Mouse (Mus musculus): ENCODE results near the gene Ltk.
A peak's percentile ranks its signal among the peaks of the same experiment; 100 is the strongest.

The Ltk gene

DNA sequence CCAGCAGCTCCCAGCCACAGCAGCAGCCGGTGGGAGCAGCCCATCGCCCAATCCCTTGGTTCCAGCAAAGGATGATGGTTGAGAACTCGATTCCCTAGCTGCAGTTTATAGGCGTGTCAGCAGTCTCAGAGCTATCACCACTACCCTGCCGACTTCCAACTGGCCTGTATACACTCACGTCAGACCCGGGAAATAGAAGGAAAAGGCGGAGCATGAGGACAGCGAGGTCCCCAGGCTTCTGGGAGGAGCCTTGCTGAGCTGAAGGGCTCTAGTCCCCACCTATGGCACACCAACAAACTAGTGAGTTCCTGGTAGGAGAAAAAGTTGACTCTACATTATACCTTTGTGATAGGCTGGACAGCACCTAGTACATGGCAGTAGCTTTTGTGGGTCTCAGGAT, at the start of gene Ltk:
Ltk (minus strand) TSS at position 181 of the 400 bp plus-strand sequence.
- DNase-seq: no peak

DNA sequence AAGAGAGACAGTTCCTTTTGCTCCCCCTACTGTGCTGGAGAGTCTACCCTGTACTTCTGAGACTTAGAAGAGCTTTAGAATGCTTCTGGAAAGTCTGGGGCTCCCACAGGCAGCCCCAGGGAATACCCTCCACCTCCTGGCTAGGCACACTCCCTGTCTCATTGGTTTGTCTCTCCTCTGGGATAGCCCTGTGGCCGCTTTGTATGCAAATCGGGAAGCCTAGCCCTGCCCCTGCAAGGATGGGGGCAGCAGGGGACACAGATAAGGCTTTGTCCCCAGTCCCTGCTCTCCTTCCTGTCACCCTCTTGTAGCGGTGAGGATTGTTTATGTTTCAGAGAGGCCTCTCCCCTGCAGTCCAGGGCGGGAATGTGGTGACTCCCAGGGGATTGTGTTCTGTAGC, 48.6 kb upstream of the Ltk start:
- no peak for DNase-seq

DNA sequence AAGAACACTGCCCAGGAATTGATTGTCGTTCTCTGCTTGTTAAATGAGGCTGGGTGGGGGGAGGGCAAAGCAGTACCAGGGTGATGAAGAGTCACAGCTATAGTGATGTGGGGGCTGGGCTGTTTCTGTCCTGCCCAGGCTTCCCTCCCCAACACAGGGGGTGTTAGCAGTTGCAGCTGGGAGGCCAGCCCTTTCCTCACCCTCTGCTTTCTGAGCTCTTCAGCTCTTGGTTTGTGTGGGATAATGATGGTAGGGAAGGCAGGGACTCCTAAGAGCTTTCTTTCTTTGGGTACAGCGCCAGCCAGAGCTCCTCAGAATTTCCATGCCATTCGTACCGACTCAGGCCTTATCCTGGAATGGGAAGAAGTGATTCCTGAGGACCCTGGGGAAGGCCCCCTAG, 48.2 kb upstream of the Ltk start:
- DNase-seq: no peak

- no peak for DNase-seq
Measured at GRCm38 (mm10) chr2:119805536-119805935, 45.3 kb upstream of the Ltk start.

GRCm38 (mm10) chr2:119804776-119805175, 44.5 kb upstream of the Ltk start:
- no peak for DNase-seq

- no peak for DNase-seq
Measured at GRCm38 (mm10) chr2:119804275-119804628, 44.0 kb upstream of the Ltk start.

- DNase-seq: no peak
Measured at GRCm38 (mm10) chr2:119803618-119804274, 43.5 kb upstream of the Ltk start.

DNA sequence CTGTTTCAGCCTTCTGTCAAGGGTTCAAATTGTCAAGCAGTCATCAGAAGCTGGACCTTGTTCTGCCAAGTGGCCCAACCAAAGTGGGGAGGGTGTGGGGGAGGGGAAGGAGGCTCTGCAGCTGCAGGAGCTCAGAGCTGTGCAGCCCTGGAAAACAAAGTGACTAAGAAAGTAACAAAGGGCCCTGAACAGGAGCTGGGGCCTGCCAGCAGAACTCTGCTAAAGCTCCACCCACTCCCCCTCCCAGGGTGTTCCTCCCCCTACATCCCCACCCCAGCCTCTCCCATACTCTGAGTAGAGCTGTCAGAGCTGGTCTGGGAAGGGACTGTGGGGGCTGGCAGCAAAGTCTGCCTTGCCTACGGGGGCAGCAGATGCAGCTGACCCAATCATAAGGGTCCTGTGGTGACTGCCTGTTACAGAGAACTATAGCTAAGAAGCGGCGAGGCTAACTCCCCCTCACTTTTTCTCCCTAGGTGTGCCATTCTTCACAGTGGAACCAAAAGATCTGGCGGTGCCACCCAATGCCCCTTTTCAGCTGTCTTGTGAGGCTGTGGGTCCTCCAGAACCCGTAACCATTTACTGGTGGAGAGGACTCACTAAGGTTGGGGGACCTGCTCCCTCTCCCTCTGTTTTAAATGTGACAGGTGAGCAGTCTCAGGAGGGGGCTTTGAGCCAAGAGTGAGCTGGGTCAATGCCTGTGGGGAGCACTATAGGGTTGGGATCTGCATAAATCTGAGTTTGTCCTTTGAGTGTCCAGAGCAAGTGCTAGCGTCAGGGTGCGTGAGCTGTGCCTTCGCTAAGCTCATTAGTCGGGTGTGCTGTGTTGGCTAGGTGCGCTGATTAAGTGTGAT, 42.8 kb upstream of the Ltk start:
- no peak for DNase-seq

DNA sequence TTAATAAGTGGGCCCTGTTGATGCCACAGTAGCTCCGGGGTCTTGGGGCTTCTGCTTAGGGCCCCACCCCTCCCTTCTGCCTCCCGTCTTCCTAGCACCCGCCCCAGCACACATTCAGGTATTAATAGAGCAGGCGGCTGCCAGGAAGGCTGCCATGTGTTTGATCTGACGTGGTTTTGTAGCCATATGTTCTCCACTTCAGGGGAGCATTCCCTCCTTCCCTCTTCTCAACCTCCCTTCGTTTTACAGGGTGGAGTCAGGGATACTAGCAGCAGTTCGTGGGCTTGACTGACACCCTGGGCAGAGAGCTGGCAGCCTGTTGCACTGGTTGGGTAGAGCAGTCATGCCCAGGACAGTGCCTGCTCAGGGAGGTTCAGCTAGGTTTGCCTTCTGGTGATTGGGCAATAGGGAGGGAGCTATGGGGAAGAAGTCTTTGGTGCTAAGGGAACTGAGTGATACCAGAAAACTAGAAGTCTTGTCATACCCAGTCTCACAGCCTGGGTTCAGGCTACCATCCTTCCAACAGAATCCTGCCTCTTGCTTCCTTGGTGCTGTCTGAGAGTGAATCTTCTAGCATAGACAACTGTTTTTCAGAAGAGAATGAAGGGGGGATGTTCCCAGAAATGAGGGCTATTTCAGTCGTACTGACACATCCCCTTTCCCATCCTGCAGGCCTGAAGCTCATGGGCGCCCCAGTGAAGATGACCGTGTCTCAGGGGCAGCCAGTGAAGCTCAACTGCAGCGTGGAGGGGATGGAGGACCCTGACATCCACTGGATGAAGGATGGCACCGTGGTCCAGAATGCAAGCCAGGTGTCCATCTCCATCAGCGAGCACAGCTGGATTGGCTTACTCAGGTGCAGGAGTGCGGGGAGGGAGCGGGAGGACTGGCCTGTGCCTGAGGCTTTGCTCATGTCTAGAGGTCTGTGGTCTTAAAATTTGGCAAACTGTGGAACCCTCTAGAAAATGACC, 40.9 kb upstream of the Ltk start:
- no peak for DNase-seq

DNA sequence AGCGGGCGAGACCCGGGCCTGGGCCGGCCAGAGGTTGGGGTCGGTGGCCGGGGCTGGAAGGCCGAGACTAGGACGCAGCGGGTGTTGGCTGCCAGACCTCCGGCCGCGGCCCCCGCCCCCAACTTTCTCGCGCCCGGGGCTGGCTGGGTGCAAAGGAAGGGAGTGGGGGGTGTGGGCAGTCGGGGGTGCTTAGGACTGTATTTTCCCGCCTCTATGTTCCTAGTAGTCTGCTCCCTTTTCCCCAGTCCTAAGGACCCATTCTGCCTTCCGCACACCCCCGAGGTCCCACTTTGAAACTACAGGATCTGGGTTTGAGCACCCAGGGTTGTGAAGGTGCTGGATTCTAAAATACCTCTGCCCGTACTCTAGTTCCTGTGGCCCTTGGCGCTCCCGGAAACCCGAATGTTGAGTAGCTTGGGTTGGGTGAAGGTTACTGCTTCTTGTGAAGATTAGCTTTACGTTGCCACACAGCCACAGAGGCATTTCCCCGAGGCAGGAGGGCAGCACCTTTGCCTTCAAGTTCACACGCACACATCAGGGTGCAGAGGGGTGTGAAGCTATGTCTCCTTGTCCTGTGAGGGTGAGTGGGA, 39.8 kb upstream of the Ltk start:
- DNase-seq: no peak

GRCm38 (mm10) chr2:119799181-119799960, 39.1 kb upstream of the Ltk start:
- DNase-seq: peak; percentile 50

DNA sequence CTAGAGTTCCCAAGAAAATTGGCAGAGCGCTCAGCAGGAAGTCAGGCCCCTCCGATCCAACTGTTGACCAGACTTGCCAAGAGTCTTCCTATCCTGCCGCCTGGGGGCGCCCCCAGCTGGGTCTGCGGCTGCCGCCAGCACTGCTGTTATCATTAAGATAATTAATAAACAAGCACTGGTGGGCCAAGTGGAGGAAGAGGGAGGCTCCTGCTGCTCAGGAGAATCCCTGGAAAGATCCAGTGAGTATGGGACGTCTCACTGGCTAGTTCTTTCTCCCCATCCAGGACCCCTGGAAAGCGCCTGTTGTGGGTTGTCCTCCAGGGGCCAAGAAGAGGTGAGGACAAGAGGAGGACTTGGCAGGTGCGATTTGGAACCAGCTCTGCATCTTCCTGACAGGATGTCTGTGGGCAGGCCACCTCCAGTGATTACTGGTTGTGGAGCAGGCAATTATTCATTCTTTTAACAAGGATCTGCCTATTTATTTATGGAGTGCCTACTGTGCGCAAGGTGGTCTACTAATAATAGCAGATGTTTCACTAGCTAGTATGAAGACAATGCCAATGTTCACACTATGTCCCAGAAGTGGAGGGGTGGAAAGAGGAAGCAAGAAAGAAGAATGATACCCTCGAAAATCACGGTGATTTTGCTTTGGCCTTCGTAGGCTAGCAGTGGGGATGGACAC, 38.2 kb upstream of the Ltk start:
- DNase-seq: peak; percentile 59

DNA sequence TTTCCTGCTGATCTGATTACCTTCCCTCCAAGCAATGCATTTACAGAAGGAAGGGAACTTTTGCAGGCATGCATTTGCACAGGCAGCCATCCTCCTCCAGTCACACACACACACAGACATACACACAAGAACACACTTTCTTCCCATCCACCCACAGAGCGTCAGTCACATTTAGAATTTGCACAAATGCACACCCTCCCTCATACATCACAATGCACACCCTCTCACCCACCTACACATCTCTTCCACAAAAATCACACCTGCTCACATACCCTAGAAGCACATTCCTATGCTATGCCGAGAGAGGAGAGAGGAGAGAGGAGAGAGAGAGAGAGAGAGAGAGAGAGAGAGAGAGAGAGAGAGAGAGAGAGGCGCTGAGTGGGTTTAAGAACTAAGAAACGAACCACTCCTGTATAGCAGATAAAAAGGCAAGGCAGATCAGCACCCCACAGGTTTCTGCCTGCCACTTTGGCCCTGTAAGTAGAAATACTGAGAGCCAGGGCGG, 37.1 kb upstream of the Ltk start, which contains the start of gene Tyro3:
Tyro3 (plus strand) TSS at position 455 of the 505 bp plus-strand sequence.
- no peak for DNase-seq

DNA sequence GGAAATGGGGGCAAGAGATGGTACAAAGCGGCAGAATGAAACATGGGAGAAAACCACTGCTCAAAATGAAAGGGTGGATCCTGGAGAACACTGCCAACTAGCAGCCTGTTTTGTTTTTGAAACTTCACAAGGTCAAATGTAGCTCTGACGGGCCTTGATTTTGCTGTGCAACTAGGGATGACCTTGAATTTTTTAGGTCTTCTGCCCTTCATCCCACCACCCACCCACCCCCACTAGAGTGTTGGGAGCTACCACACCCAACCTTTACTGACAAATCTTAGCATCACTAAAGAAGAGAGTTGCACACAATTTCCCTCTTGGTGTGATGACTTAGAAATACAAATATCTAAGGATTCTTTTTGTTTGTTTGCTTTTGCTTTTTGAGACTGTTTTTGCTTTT, 29.8 kb upstream of the Ltk start:
- no peak for DNase-seq

- DNase-seq: peak; percentile 86
Measured at GRCm38 (mm10) chr2:119787206-119787883, 27.1 kb upstream of the Ltk start, which contains the start of gene Rpap1. TSS of gene Rpap1 (minus strand) at chr2:119787537.

- no peak for DNase-seq
Measured at GRCm38 (mm10) chr2:119767246-119767645, 7.0 kb upstream of the Ltk start.

- DNase-seq: no peak
Measured at GRCm38 (mm10) chr2:119763924-119764323, 3.7 kb upstream of the Ltk start.

DNA sequence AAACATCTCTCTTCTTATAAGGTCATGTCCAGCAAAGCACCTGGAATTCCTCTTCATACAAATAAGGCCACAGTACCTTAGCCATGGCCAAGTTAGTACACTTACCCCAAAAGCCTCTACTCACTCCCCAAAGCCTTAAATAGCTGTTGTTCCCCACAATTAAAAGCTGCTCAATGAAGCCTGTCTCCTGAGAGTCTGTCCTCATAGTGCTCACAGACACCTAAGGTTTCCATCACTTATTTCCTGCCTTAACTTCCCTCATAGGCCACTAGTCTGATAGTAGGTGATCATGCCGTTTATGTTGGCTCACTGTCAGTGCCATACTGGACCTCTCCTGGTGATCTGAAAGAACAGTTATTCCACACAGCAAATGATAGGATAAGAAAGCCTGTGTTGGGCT, 2.0 kb upstream of the Ltk start:
- DNase-seq: no peak

DNA sequence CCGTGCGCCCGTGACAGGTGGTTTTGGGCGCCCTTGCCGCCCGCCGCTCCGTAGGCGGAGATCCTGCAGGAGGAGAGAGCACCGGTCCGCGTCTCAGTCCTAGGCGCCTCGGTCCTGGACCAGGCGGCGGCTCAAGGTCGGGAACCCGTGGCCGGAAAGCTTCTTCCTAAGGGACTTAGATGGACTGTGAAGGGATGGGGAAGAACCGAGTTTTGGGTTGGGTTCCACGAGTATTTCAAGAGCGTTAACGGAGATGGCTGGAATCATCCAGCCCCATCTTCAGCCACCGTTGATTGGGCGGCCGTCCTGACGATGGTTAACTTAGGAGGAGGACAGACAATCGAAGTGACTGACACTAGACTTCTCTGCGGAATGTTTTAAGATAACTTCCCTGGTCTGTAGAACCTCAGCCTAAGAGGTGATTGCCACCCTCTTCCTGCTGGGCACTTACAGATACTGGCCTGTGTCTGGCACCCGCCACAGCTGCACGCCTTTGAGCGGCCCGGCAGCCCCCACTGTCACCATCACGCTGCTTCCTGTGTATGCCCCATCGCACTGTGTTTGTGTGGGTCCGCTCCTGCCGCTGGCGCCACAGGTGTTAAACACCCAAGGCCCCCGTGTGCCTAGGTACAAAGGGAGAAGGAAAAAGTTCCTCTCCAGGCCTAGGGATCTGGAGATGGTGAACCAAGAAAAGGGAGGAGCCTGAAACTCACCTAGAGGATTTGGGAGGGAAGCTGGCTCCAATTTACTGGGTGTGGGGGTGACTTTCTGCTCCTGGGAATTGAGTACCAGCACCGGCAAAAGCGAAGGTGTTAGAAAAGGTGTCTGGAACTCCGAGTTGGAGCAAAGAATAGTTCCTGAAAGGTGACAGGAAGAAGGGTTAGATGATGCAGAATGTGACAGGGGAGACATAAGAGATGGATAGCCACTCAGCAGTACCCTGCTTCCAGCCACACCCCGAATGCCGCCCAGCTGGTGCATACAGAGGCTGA, 1.1 kb downstream of the Ltk start:
- no peak for DNase-seq
